Mouse (Mus musculus): ENCODE measurements at regions not wholly inside any gene's neighbourhood (a gene's known extent, or its start where the extent isn't known, plus 50 kb on each side); places are given as distances from the start of the nearest gene placed in this dataset.
"Not testable (repeated sequence)": the region's sequence is repeated elsewhere in the genome, so short reads cannot be mapped to it uniquely, and the experiment has no call there.

GRCm38 (mm10) chr19:54099292-54099691, 55.3 kb downstream of the Adra2a start:
- DNase-seq: no peak

- no peak for DNase-seq
These were observed 55.8 kb downstream of the Adra2a start for GRCm38 (mm10) chr19:54099769-54100168.

- peak in 1 of 2 experiments; percentile 3 for DNase-seq
These were observed 62.6 kb downstream of the Adra2a start for GRCm38 (mm10) chr19:54106571-54106970.

- DNase-seq: peak; percentile 42 to 49
These were observed 63.3 kb downstream of the Adra2a start for GRCm38 (mm10) chr19:54107103-54107821.

GRCm38 (mm10) chr19:54110080-54110479, 66.1 kb downstream of the Adra2a start:
- DNase-seq: no peak

- DNase-seq: no peak
These were observed 68.7 kb downstream of the Adra2a start for GRCm38 (mm10) chr19:54112691-54113090.

GRCm38 (mm10) chr19:54113421-54113820, 69.5 kb downstream of the Adra2a start:
- DNase-seq: no peak

- peak in 1 of 2 experiments; percentile 28 for DNase-seq
These were observed 70.8 kb downstream of the Adra2a start for GRCm38 (mm10) chr19:54114588-54115317.

GRCm38 (mm10) chr19:54115335-54115734, 71.4 kb downstream of the Adra2a start:
- no peak for DNase-seq

- no peak for DNase-seq
These were observed 72.9 kb downstream of the Adra2a start for GRCm38 (mm10) chr19:54116829-54117228.

- no peak for DNase-seq
These were observed 73.7 kb downstream of the Adra2a start for GRCm38 (mm10) chr19:54117676-54118075.

GRCm38 (mm10) chr19:54123586-54123985, 79.6 kb downstream of the Adra2a start:
- no peak for DNase-seq

GRCm38 (mm10) chr19:54151766-54152165, 107.8 kb downstream of the Adra2a start:
- not testable (repeated sequence) for DNase-seq

GRCm38 (mm10) chr19:54154400-54154799, 110.4 kb downstream of the Adra2a start:
- DNase-seq: no peak

- no peak for DNase-seq
These were observed 126.4 kb downstream of the Adra2a start for GRCm38 (mm10) chr19:54170361-54170760.

- no peak for DNase-seq
These were observed 130.4 kb downstream of the Adra2a start for GRCm38 (mm10) chr19:54174090-54175055.

GRCm38 (mm10) chr19:54175766-54176165, 131.8 kb downstream of the Adra2a start:
- no peak for DNase-seq

GRCm38 (mm10) chr19:54177491-54177890, 133.5 kb downstream of the Adra2a start:
- DNase-seq: no peak

- no peak for DNase-seq
These were observed 156.5 kb downstream of the Adra2a start for GRCm38 (mm10) chr19:54200407-54200806.

- DNase-seq: no peak
These were observed 158.5 kb downstream of the Adra2a start for GRCm38 (mm10) chr19:54202456-54202855.

GRCm38 (mm10) chr19:54206819-54207218, 162.9 kb downstream of the Adra2a start:
- no peak for DNase-seq

GRCm38 (mm10) chr19:54212169-54212568, 168.2 kb downstream of the Adra2a start:
- DNase-seq: no peak

- no peak for DNase-seq
These were observed 200.2 kb downstream of the Adra2a start for GRCm38 (mm10) chr19:54244176-54244575.

Measured in spleen, adult 18-20 months (tissue).